Mouse (Mus musculus) midbrain, embryonic 14.5 days (tissue): ENCODE data around the gene Socs1. TPM values are rescaled to one million over a fixed set of nuclear protein-coding genes. Genes with fewer than 3 reads are reported as not detected.

Source experiments
- ATAC-seq: fragments of 200-750 bp; cut with Nextera tagmentation; 2 replicates; pipeline ENCODE4 v1.8.0; 2017; ENCODE audit warnings: moderate number of reproducible peaks, moderate library complexity; ENCODE audit not compliant: low FRiP score, low TSS enrichment
- DNase-seq: peaks from one replicate; pipeline ENCODE4 v3.0.0-alpha.2; 2015
- H3K27ac ChIP-seq: fragments of 300-500 bp; sonication (generic); replicated peaks from 2 replicates; pipeline ENCODE4 v1.5.1; 2014; ENCODE audit warnings: mild to moderate bottlenecking, low read depth, low read length, moderate library complexity
- H3K27me3 ChIP-seq: fragments of 300-500 bp; sonication (generic); 2 replicates; pipeline ENCODE4 v1.6.1; 2014; ENCODE audit warnings: low read length, control low read depth, mixed read lengths; ENCODE audit not compliant: control insufficient read depth, insufficient read depth
- H3K36me3 ChIP-seq: fragments of 300-500 bp; sonication (generic); 2 replicates; pipeline ENCODE4 v1.6.1; 2014; ENCODE audit warnings: low read length, control low read depth; ENCODE audit not compliant: control insufficient read depth, insufficient read depth
- H3K4me1 ChIP-seq: fragments of 300-500 bp; sonication (generic); 2 replicates; pipeline ENCODE4 v1.6.1; 2014; ENCODE audit warnings: mild to moderate bottlenecking, antibody characterized with exemption, low read length, control low read depth; ENCODE audit not compliant: control insufficient read depth, insufficient read depth
- H3K4me2 ChIP-seq: fragments of 300-500 bp; sonication (generic); 2 replicates; pipeline ENCODE4 v1.6.1; 2014; ENCODE audit warnings: mild to moderate bottlenecking, low read length, moderate library complexity
- H3K4me3 ChIP-seq: fragments of 300-500 bp; sonication (generic); replicated peaks from 2 replicates; pipeline ENCODE4 v1.5.1; 2014; ENCODE audit warnings: low read depth, low read length
- H3K9ac ChIP-seq: fragments of 300-500 bp; sonication (generic); replicated peaks from 2 replicates; pipeline ENCODE4 v1.6.1; 2014; ENCODE audit warnings: mild to moderate bottlenecking, low read length, moderate library complexity
- H3K9me3 ChIP-seq: fragments of 300-500 bp; sonication (generic); 2 replicates; pipeline ENCODE4 v1.6.1; 2016; ENCODE audit warnings: low read length, control low read depth, mixed read lengths; ENCODE audit not compliant: control insufficient read depth
- WGBS: fragments of 180-500 bp; shearing (Covaris S2); extraction: QIAGEN DNeasy Blood & Tissue Kit; methylation state at CpG from one replicate; pipeline ENCODE4 v1.1.7; 2014; 5-methylcytosine and 5-hydroxymethylcytosine counted together
- polyA plus RNA-seq: library from polyadenylated mRNA; unstranded; fragments of >200 nt; fragmentation: Nextera tagmentation; extraction: Ambion mirVana; gene quantifications from 2 replicates; pipeline ENCODE4 v1.2.1, GENCODE M21; 2014

Socs1 gene
- polyA plus RNA-seq, 1 experiment from 2014 or later, result 2.7 TPM

DNA sequence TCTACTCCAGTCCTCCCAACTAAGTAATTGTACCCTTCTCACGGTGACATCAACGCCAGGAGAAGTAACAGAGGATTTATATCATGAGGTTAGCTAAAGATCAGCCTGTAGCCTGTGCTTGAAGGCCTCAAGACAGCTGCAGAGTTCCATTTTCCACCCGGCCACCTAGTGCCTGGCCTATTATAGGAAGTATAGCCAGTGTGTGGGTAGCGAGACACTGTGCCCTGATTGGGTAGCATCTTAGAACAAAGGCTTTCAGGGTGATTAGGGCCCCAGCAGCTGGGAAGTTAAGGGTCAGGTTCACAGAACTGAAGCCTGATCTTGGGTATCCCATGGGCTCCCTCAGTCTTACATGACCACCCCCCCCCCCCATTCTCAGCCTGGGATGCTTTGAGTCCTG is 3.5 kb upstream of the Socs1 start:
- peaks cover 8% of the 10 kb centered on the region for H3K27me3 ChIP-seq
- no peak overlapping the region for H3K4me2 ChIP-seq
- H3K9ac ChIP-seq, result no peak overlapping the region
- H3K36me3 ChIP-seq, result no peaks in the 10 kb centered on the region
- WGBS, result 64% methylated on average over 4 of the region's 4 CpGs
- no peak overlapping the region for H3K27ac ChIP-seq
- no peak for DNase-seq
- H3K4me3 ChIP-seq, result no peak overlapping the region
- H3K4me1 ChIP-seq, result peaks cover 8% of the 10 kb centered on the region; the same call in 1 of the 2 replicates
- ATAC-seq, result no peak
- no peaks in the 10 kb centered on the region for H3K9me3 ChIP-seq

DNA sequence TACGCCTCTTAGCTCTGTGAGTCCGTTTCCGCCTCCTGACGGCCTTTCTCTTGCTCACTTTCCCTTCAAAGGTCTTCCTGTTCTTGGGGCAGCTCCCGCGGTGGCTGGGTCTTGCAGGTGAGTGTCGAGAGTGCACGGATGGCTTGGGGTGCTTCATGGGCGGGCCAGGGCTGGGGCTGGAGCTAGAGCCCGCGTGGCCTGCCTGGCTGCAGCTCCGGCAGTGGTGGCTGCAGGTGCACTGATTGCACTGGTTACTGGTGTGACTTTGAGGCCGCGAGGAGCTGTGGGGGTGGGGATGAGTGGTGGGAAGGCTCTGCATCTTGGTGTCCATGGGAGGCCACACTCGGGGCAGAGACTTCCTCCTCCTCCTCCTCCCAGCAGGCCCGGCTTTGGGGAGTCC is 2.9 kb upstream of the Socs1 start, which contains the start of gene Tnp2:
Gene Tnp2 (minus strand): TSS at position 390 of the 400 bp plus-strand sequence.
- Histone ChIP-seq H3K4me2 (no peak within 1 kb of the TSS), H3K27ac (no peak within 1 kb of the TSS), H3K4me3 (no peak within 1 kb of the TSS), H3K36me3 (no peaks in the 10 kb centered on the region), H3K9ac (no peak within 1 kb of the TSS), H3K27me3 (peaks cover 12% of the 10 kb centered on the region), H3K4me1 (peaks cover 8% of the 10 kb centered on the region; the same call in 1 of the 2 replicates), H3K9me3 (no peaks in the 10 kb centered on the region)
- DNase-seq (no peak), ATAC-seq (no peak)
- WGBS, result 55% methylated on average over 16 of the region's 16 CpGs

DNA sequence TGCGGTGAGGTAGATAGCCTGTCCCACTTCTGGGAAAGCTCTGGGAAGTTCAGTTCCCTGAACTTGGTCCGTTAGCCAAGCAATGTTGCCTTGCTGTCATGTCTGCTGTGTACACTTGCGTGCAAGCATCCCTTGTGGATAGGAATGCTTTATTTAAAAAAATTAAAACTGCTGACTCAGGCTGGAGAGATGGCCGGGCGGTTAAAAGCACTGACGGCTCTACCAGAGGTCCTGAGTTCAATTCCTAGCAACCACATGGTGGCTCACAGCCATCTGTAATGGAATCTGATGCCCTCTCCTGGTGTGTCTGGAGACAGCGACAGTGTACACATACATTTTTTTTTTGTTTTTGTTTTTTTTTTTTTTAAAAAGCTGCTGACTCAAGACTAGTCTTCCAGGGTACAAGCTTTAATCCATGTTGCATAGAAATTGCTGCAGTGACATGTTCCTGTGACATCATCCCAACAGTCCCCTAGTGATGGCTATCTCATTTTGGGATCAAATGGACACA is 2.3 kb upstream of the Socs1 start:
- peaks cover 18% of the 10 kb centered on the region for H3K27me3 ChIP-seq
- WGBS, result 89% methylated on average over 7 of the region's 7 CpGs
- H3K9me3 ChIP-seq, result no peaks in the 10 kb centered on the region
- H3K4me1 ChIP-seq, result peaks cover 8% of the 10 kb centered on the region; the same call in 1 of the 2 replicates
- ATAC-seq, result no peak
- no peak overlapping the region for H3K27ac ChIP-seq
- no peak overlapping the region for H3K4me3 ChIP-seq
- no peak overlapping the region for H3K9ac ChIP-seq
- no peak for DNase-seq
- H3K36me3 ChIP-seq, result no peaks in the 10 kb centered on the region
- no peak overlapping the region for H3K4me2 ChIP-seq

DNA sequence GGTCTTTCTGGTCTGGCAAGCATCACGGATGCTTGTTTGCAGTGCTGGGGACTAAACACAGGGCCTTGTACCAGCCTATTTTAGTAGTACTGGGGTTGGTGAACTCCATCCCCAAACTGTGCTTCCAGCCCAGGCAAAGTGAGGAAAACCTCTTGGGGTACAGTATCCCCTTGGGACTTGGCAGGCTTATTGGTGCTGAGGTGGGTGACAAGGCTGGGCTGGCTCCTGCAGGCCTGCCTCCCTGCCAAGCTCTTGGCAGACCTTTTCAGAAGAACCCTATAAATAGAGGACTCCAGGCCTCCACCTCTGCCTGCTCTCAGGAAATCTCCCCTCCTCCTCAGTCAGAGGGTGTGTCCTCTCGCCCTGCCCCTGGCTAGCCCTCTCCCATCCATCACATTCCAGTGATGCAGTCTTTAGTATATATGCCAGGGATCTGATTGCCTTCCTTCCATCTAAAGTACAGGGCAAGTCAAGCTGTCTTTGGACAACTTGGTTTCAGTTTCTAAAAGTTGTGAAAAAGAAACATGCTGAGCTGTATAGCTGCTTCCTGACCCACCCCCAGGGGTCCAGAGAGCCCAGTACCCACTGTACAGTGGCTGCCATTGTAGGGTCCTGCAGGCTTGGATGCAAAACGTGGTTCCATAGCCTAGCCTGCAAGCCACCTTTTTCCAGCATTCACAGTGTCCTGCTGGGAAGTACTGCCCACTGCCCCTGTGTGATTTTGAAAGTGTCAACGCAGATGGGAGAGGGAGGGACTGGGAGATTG is 1.6 kb upstream of the Socs1 start:
- no peak overlapping the region for H3K27ac ChIP-seq
- no peak for DNase-seq
- H3K4me3 ChIP-seq, result no peak overlapping the region
- H3K36me3 ChIP-seq, result no peaks in the 10 kb centered on the region
- 0 out of 2 replicates have a peak overlapping the region, but pooled peaks have one; percentile 99 for H3K4me2 ChIP-seq
- H3K4me1 ChIP-seq, result peaks cover 8% of the 10 kb centered on the region; the same call in 1 of the 2 replicates
- no peaks in the 10 kb centered on the region for H3K9me3 ChIP-seq
- no peak overlapping the region for H3K9ac ChIP-seq
- H3K27me3 ChIP-seq, result peaks cover 21% of the 10 kb centered on the region
- WGBS, result 71% methylated on average over 4 of the region's 4 CpGs
- no peak for ATAC-seq

DNA sequence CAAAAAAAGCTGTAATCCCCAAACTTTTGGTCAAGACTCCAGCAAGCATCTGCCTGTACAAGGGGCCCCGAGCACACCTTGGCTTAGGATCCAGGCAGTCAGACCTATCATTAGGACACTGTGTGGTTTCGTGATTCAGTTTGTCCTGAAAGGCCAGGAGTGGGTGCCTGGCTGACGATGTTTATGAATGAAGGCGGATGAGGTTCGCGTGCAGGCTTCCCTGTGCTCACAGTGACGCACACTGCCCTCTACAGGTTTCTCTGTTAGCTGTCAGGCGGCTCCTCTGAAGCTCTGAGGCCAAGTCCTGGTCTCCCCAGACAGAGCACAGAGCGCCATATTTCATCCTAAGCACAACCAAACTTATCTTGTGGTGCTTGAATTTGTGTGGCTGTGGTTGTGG is 952 bp upstream of the Socs1 start:
- ATAC-seq (peak; percentile 46), DNase-seq (peak; percentile 96)
- H3K9ac ChIP-seq, result peak overlapping the region; percentile 72
- H3K27me3 ChIP-seq, result peaks cover 21% of the 10 kb centered on the region
- H3K36me3 ChIP-seq, result no peaks in the 10 kb centered on the region
- no peaks in the 10 kb centered on the region for H3K9me3 ChIP-seq
- peak overlapping the region; percentile 80 for H3K27ac ChIP-seq
- peak overlapping the region; percentile 59 for H3K4me3 ChIP-seq
- WGBS, result 3% methylated on average over 9 of the region's 9 CpGs
- peaks cover 8% of the 10 kb centered on the region; the same call in 1 of the 2 replicates for H3K4me1 ChIP-seq
- peak overlapping the region; percentile 99 for H3K4me2 ChIP-seq

DNA sequence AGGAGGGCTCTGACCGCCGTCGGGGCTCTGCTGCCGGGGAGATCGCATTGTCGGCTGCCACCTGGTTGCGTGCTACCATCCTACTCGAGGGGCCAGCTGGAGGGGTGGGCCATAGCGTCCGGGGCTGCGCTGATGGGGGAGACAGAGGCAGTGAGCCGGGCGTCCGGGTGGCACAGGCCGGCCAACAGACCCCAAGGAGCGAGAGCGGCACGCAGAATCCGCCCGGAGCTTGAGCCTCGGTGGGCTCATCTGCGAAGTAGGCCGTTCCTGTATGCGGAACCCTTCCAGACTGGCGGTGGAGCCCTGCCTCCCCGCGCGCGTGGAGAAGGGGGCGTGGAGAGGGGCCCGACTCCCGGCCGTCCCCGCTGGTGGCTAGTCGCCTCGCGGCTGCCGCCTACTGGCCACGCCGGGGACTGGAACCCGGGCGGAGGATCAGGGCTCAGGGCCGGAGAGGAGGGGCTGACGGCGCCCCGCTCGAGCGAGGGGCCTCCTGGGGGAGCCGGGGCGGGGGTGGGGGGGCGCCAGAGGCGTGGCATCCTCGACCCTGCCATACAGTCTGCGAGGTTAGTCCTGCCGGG is 454 bp downstream of the Socs1 start:
- H3K4me3 ChIP-seq, result peak overlapping the region; percentile 59
- DNase-seq (peak; percentile 93), ATAC-seq (peak; percentile 82)
- no peaks in the 10 kb centered on the region for H3K9me3 ChIP-seq
- peaks cover 21% of the 10 kb centered on the region for H3K27me3 ChIP-seq
- peak overlapping the region; percentile 72 for H3K9ac ChIP-seq
- no peaks in the 10 kb centered on the region for H3K36me3 ChIP-seq
- peak overlapping the region; percentile 80 for H3K27ac ChIP-seq
- H3K4me1 ChIP-seq, result peaks cover 8% of the 10 kb centered on the region; the same call in 1 of the 2 replicates
- H3K4me2 ChIP-seq, result peak overlapping the region; percentile 99
- under 1% methylated on average over 48 of the region's 55 CpGs for WGBS

DNA sequence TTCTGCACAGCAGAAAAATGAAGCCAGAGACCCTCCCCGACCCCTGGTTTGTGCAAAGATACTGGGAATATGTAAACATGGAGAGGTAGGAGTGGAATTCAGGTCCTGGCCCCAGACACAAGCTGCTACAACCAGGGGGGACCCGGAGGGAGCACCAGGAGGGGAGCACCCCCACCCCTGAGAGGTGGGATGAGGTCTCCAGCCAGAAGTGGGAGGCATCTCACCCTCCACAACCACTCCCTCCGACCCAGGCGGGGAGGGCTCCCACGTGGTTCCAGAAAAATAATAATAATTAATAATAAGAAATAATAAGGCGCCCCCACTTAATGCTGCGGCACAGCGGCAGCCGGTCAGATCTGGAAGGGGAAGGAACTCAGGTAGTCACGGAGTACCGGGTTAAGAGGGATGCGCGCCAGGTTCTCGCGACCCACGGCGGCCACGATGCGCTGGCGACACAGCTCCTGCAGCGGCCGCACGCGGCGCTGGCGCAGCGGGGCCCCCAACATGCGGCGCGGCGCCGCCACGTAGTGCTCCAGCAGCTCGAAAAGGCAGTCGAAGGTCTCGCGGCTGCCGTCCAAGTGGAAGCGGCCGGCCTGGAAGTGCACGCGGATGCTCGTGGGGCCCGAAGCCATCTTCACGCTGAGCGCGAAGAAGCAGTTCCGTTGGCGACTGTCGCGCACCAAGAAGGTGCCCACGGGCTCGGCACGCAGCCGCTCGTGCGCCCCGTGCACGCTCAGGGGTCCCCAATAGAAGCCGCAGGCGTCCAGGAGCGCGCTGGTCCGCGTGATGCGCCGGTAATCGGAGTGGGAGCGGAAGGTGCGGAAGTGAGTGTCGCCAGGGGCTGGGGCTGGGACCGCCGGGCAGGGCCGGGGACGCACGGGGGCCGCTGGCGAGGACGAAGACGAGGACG is 1.2 kb downstream of the Socs1 start:
- Histone ChIP-seq H3K27ac (peak overlapping the region; percentile 80), H3K4me3 (peak overlapping the region; percentile 59), H3K9me3 (no peaks in the 10 kb centered on the region), H3K27me3 (peaks cover 21% of the 10 kb centered on the region), H3K9ac (peak overlapping the region; percentile 72), H3K4me2 (peak overlapping the region; percentile 99), H3K36me3 (no peaks in the 10 kb centered on the region), H3K4me1 (peaks cover 8% of the 10 kb centered on the region; the same call in 1 of the 2 replicates)
- WGBS, result 3% methylated on average over 81 of the region's 81 CpGs
- no peak; the same call in 1 of the 2 replicates for ATAC-seq
- DNase-seq, result peak; percentile 79

DNA sequence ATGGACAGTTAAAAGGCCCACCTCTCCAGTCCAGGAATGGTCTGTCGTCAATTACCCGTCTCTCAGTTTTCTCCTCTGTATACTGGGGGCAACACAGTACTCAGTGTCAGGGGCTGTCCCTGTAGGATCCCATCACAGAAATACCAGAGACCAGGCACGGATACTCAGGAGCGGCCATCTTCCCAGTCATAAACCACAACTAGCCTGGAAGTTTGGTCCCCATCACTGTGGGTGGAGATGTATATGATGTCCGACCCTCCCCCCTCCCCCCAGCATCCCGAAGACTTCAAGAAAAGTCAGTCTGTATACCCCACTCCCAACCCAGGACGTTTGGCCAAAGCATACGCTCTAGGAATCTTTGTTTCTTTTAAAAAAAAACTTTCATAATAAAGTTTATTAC is 1.9 kb downstream of the Socs1 start:
- no peaks in the 10 kb centered on the region for H3K36me3 ChIP-seq
- peak overlapping the region; percentile 99 for H3K4me2 ChIP-seq
- H3K9ac ChIP-seq, result no peak overlapping the region
- peaks cover 21% of the 10 kb centered on the region for H3K27me3 ChIP-seq
- DNase-seq (no peak), ATAC-seq (no peak)
- H3K27ac ChIP-seq, result no peak overlapping the region
- H3K9me3 ChIP-seq, result no peaks in the 10 kb centered on the region
- H3K4me3 ChIP-seq, result no peak overlapping the region; the same call in 1 of the 2 replicates
- 72% methylated on average over 8 of the region's 8 CpGs for WGBS
- H3K4me1 ChIP-seq, result peaks cover 8% of the 10 kb centered on the region; the same call in 1 of the 2 replicates
